Mouse (Mus musculus): ENCODE measurements around the gene Safb. TPM values are rescaled to one million over a fixed set of nuclear protein-coding genes. Genes with fewer than 3 reads are reported as not detected.
"Not testable (repeated sequence)": the region's sequence is repeated elsewhere in the genome, so short reads cannot be mapped to it uniquely, and the experiment has no call there.

The Safb gene
- polyA plus RNA-seq, 1 experiment from 2014 or later: 125 TPM

DNA sequence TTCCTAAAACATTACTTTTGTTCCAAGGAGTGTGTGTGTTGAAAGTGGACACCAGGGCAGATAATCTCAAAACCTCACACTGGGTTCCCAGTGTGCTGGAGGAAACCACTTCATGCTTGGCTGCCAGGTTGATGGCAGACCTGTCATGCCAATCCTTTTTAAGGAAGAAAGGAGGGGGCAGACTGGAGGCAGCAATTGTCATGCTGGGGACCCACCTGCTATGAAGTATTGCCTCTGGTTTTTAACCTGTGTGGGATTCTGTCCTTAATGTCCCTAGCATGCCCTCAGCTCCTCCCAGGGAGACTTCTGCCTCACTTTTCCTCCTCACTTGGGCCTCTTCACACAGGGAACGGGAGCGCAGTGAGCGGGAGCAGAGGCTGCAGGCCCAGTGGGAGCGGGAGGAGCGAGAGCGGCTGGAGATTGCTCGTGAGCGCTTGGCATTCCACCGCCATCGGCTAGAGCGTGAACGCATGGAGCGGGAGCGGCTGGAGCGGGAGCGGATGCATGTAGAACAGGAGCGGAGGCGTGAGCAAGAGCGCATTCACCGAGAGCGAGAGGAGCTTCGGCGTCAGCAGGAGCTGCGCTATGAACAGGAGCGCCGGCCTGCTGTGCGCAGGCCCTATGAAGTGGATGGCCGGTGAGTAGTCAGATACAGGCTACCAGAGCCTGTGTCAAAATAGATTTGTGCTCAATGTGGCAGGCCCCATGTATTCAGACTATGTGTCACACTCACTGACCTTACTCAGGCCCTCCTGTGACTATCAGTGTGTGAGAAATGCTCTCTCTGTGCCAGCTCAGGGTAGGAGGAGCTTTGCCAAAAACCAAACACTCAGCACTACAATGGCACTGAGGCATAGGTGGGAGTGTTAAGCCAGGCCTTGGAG lies 18.8 kb downstream of the Safb start:
- H3K36me3 ChIP-seq: peaks cover 88% of the 10 kb centered on the region
- H3K4me2 ChIP-seq (replicated peaks): no peak overlapping the region
- H3K4me1 ChIP-seq: peaks cover 4% of the 10 kb centered on the region
- no peak overlapping the region for H3K27ac ChIP-seq (replicated peaks)
- no peaks in the 10 kb centered on the region for H3K9me3 ChIP-seq
- H3K27me3 ChIP-seq: no peaks in the 10 kb centered on the region
- 95% methylated on average over 28 of the region's 28 CpGs for WGBS
- ATAC-seq (replicated peaks): no peak
- H3K9ac ChIP-seq (replicated peaks): no peak overlapping the region
- no peak overlapping the region for H3K4me3 ChIP-seq

DNA sequence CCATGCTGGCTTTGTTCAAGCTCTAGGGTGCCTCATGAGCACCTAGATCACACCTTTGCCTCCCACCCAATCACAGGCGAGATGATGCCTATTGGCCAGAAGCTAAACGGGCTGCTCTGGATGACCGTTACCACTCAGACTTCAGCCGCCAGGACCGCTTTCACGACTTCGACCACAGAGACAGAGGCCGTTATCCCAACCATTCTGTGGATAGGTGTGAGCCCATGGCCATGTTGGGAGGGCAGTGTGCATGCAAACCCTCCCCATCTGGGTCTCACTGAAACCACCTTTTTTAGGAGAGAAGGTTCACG lies 19.4 kb downstream of the Safb start:
- ATAC-seq (replicated peaks): no peak
- Histone ChIP-seq H3K36me3 (peaks cover 88% of the 10 kb centered on the region), H3K9ac (replicated peaks) (no peak overlapping the region), H3K4me1 (peaks cover 10% of the 10 kb centered on the region), H3K4me2 (replicated peaks) (no peak overlapping the region), H3K9me3 (no peaks in the 10 kb centered on the region), H3K27me3 (no peaks in the 10 kb centered on the region), H3K4me3 (no peak overlapping the region), H3K27ac (replicated peaks) (no peak overlapping the region)
- WGBS: 93% methylated on average over 9 of the region's 9 CpGs

DNA sequence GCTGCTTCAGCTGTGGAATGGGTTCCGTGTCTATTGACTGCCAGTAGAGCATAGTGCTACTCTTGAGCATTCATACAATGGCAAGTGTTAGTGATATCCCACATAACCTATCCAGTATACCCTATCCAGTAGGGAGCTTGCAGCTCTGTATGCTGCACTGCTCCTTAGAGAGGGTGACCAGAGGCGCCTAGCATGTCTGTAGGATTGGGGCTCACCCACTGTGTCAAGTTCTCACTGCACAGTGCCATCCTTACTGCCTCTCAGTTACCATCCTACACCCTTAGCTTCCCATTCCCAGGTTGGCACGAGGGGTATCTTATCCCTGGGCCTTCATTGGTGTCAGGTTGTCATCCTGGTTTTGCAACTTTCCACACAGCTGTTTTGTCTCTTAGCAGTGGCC lies 19.8 kb downstream of the Safb start:
- H3K4me2 ChIP-seq (replicated peaks): no peak overlapping the region
- ATAC-seq (replicated peaks): no peak
- peaks cover 85% of the 10 kb centered on the region for H3K36me3 ChIP-seq
- H3K4me3 ChIP-seq: no peak overlapping the region
- no peaks in the 10 kb centered on the region for H3K9me3 ChIP-seq
- no peak overlapping the region for H3K9ac ChIP-seq (replicated peaks)
- WGBS: over 99% methylated on average over 3 of the region's 3 CpGs
- no peaks in the 10 kb centered on the region for H3K27me3 ChIP-seq
- H3K27ac ChIP-seq (replicated peaks): no peak overlapping the region
- peaks cover 12% of the 10 kb centered on the region for H3K4me1 ChIP-seq

DNA sequence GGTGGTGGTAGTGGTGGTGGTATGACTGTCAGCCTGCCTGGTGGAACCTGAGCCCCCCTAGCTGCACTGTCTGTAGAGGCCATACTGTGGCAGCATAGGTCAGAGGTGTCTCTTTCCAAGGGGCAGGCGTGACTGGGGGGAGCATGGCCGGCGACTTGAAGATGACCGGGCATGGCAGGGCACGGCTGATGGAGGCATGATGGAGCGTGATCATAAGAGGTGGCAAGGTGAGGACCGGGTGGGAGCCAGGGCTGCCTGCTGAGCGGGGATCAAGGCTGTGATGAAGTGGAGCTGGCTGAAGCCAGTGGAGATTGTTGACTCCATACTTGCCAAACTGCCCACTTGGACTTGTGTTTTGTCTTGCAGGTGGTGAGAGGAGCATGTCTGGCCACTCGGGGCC lies 20.8 kb downstream of the Safb start:
- no peak overlapping the region for H3K4me2 ChIP-seq (replicated peaks)
- H3K27ac ChIP-seq (replicated peaks): no peak overlapping the region
- 88% methylated on average over 9 of the region's 9 CpGs for WGBS
- H3K36me3 ChIP-seq: peaks cover 75% of the 10 kb centered on the region
- ATAC-seq (replicated peaks): no peak
- H3K4me3 ChIP-seq: no peak overlapping the region
- peaks cover 18% of the 10 kb centered on the region for H3K4me1 ChIP-seq
- no peaks in the 10 kb centered on the region for H3K27me3 ChIP-seq
- H3K9ac ChIP-seq (replicated peaks): no peak overlapping the region
- H3K9me3 ChIP-seq: no peaks in the 10 kb centered on the region

DNA sequence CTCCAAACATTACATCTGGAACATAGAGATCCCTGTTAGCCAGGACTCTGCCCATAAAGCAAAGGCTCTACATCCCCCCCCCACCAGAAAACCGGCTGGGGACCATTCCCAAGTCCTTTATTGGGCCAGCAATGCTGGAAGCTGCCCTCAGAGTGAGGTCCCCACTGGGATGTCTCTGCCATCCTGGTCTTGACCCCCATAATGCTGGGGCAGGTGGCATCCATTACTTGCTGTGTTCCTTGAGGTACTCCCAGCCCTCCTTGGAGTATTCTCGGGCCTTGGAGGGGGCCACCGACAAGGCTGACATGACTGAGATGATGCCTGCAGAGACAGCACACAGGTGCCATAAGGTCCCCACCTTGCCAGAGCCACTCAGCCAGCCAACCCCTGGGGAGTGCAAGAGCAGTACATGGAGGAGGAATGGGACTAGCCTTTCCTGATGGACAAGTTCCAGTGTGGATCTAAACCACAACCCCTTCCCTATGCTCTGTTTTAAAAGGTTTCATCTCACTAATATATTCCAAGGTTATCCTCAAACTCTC lies 23.0 kb downstream of the Safb start:
- no peaks in the 10 kb centered on the region for H3K9me3 ChIP-seq
- no peak overlapping the region for H3K27ac ChIP-seq (replicated peaks)
- H3K36me3 ChIP-seq: peaks cover 54% of the 10 kb centered on the region
- peaks cover 22% of the 10 kb centered on the region for H3K4me1 ChIP-seq
- H3K4me3 ChIP-seq: no peak overlapping the region
- WGBS: 88% methylated on average over 3 of the region's 3 CpGs
- H3K4me2 ChIP-seq (replicated peaks): no peak overlapping the region
- ATAC-seq (replicated peaks): no peak
- no peak overlapping the region for H3K9ac ChIP-seq (replicated peaks)
- H3K27me3 ChIP-seq: no peaks in the 10 kb centered on the region

DNA sequence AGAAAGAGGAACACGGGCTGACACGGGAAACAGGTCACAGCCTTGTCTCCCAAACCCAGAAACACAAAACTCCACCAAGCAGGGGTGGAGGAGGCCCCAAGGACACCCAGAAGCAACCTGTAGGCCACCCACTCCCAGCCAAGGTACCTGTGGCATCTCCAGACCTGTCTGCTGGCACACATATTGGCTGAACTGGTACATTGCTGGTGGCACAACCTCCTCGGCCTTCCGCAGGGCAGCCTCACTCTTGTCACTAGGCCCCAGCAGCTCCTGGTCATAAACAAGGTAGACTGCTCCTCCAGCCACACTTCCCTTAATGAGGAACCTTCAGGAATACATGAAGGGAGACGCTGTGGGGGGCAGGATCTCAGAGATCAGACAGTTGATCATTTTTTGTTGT lies 24.1 kb downstream of the Safb start:
- 0 out of 2 replicates have a peak overlapping the region, but pooled peaks have one; percentile 79 for H3K27ac ChIP-seq (replicated peaks)
- H3K4me3 ChIP-seq: peak overlapping the region; percentile 65
- peaks cover 22% of the 10 kb centered on the region for H3K4me1 ChIP-seq
- H3K9me3 ChIP-seq: no peaks in the 10 kb centered on the region
- peak overlapping the region; percentile 76; the same call in 1 of the 2 replicates for H3K9ac ChIP-seq (replicated peaks)
- peak overlapping the region; percentile 72 for H3K4me2 ChIP-seq (replicated peaks)
- ATAC-seq (replicated peaks): no peak
- no peaks in the 10 kb centered on the region for H3K27me3 ChIP-seq
- peaks cover 43% of the 10 kb centered on the region for H3K36me3 ChIP-seq
- WGBS: 58% methylated on average over 5 of the region's 5 CpGs

DNA sequence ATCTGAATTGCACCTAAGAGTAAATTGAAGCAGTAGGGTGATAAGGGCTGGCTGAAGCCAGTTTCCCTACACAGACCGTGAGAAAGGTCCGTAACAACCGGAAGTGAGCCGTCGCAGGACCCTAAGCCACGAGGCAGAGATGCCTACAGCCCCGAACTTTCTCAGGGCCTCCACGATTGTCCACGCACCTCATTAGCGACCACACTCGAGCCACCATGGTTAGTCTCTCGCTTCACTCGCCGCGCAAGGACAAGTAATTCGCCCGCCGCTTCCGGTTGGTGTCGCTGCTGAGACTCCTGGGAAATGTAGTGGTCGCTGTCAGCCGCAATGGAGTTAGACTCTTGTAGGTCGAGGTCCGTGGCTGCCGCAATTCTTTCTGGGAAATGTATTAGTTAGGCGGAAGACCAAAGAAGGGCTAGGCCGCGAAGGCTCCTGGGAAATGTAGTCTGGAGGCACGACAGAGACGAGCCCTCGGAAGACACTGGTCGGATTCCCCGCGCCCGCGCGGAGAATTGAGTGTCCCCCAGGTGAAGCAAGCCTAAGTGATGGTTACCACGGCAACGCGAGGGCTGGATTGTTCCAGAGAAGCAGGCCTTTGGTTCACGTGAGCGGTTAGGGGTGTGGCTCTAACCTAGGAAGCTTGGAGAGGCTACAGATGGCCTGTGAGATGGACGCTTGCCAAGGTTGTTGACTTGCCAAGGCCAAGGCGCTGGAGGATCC lies 25.0 kb downstream of the Safb start, which contains the start of gene 2410015M20Rik:
2410015M20Rik (minus strand) TSS at position 320 of the 720 bp plus-strand sequence.
- Histone ChIP-seq H3K4me3 (peak within 1 kb of the TSS; percentile 65), H3K4me1 (peaks cover 29% of the 10 kb centered on the region), H3K9ac (replicated peaks) (peak within 1 kb of the TSS; percentile 76), H3K27me3 (no peaks in the 10 kb centered on the region), H3K36me3 (peaks cover 37% of the 10 kb centered on the region), H3K9me3 (no peaks in the 10 kb centered on the region), H3K4me2 (replicated peaks) (peak within 1 kb of the TSS; percentile 72), H3K27ac (replicated peaks) (peak within 1 kb of the TSS; percentile 79)
- ATAC-seq (replicated peaks): peak; percentile 87
- under 1% methylated on average over 44 of the region's 44 CpGs for WGBS

DNA sequence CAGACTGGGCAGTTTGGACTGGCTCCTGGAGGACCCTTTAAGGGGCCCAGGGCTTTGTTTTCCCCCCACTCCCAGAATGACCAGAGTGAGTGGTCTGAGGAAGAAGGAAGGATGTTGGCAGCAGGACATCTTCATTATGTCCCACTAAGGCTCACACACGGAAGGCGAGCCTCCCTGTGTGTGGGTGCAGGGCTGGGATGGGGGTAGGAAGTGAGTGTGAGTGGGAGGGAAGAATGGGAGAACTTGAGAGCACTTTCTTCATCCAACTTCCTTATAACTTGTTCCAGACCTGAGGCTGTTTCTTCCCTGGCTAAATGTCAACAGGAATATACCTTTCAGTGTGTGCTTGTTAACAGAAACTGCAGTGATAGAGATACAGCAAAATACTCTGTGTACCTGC lies 26.7 kb downstream of the Safb start:
- Histone ChIP-seq H3K27ac (replicated peaks) (no peak overlapping the region), H3K4me3 (no peak overlapping the region), H3K9me3 (no peaks in the 10 kb centered on the region), H3K27me3 (no peaks in the 10 kb centered on the region), H3K9ac (replicated peaks) (no peak overlapping the region), H3K4me1 (peaks cover 40% of the 10 kb centered on the region), H3K36me3 (peaks cover 35% of the 10 kb centered on the region), H3K4me2 (replicated peaks) (no peak overlapping the region)
- no peak for ATAC-seq (replicated peaks)
- WGBS: 72% methylated on average over 2 of the region's 2 CpGs

DNA sequence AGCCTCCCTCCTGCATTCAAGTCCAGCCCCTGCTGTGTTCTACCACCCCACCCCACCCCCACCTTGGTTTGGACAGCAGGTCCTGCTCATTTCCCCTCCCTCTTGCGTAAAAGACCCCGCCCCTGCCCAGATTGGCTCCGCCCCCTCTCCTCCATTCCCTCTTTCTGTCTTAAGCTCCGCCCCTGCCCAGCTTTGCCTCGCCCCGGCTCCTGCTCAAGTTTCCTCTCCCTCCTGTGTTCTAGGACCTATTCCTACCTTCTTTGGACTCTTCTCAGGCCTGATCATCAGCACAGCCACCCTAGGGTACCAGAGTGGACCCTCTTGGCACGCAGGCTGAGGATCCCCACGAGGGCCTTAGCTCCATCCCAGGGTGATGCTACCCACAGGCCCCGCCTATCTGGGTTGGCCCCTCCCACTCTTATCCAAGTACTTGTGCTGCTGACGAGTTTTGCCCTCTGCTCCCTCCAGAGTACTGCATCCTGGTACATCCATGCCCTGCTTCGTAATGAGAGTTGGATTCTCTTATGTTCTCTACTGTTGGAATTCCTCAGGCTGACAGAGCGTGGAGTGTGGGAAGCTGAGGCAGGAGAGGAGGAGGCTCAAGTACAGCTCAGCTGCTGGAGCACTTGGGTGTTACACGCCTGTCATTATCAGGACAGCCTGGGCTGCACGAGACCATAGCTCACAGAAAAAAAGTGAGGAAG lies 27.4 kb downstream of the Safb start:
- WGBS: 15% methylated on average over 14 of the region's 14 CpGs
- peaks cover 40% of the 10 kb centered on the region for H3K4me1 ChIP-seq
- H3K4me2 ChIP-seq (replicated peaks): no peak overlapping the region
- H3K27me3 ChIP-seq: no peaks in the 10 kb centered on the region
- peaks cover 34% of the 10 kb centered on the region for H3K36me3 ChIP-seq
- no peak overlapping the region for H3K27ac ChIP-seq (replicated peaks)
- H3K9me3 ChIP-seq: no peaks in the 10 kb centered on the region
- H3K9ac ChIP-seq (replicated peaks): no peak overlapping the region
- no peak for ATAC-seq (replicated peaks)
- H3K4me3 ChIP-seq: no peak overlapping the region

DNA sequence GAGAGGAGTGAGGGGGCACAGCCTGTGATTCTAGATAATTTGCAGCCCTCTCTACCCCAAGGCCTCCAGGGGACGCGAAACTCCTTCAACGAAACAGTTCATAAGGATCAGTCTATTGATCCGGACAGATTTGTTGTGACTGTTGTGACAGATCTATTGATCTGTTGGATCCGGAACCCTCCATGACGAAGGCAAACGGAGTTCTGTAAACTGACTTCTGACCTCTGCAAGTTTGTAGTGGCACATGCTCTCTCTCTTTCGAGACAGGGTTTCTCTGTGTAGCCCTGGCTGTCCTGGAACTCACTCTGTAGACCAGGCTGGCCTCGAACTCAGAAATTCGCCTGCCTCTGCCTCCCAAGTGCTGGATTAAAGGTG lies 27.9 kb downstream of the Safb start:
- H3K9me3 ChIP-seq; H3K4me2 ChIP-seq (replicated peaks); ATAC-seq (replicated peaks); H3K4me3 ChIP-seq; H3K27ac ChIP-seq (replicated peaks); H3K27me3 ChIP-seq; H3K9ac ChIP-seq (replicated peaks): not testable (repeated sequence)
- Histone ChIP-seq H3K36me3 (peaks cover 32% of the 10 kb centered on the region), H3K4me1 (peaks cover 40% of the 10 kb centered on the region)
- 78% methylated on average over 10 of the region's 10 CpGs for WGBS

DNA sequence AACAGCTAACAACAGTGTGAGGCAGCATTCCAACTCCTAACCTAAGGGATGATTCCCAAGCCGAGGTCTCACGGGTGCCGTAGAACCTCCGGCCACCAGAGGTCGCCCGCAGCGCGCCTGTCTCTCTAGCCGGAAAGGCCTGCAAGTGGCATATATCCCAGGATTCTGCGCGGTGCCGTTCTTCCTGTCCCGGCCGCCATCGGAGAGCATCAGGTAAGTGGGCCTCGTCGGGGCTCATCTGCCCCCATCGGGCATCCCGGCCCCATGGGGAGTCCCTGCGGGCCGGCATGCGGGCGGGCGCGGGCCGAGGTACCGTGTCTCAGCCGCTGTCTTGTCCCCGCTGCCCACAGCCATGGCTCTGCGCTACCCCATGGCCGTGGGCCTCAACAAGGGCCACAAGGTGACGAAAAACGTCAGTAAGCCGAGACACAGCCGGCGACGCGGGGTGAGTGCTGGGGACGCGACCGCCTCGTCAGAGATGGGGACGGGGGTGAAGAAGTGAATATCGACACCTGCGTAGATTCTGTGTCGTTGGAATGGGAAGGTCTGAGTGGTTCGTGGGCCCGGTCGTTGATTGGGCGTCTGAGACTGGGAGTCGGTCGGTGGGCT lies 28.7 kb downstream of the Safb start, which contains the start of gene Rpl36:
Rpl36 (plus strand) TSS at position 181 of the 609 bp plus-strand sequence.
- peak; percentile 63 for ATAC-seq (replicated peaks)
- under 1% methylated on average over 52 of the region's 52 CpGs for WGBS

More for the DNA sequence above, 28.7 kb downstream of the Safb start, which contains the start of gene Rpl36:
- Histone ChIP-seq H3K4me1 (peaks cover 37% of the 10 kb centered on the region), H3K4me3 (peak within 1 kb of the TSS; percentile 76), H3K9ac (replicated peaks) (peak within 1 kb of the TSS; percentile 70), H3K4me2 (replicated peaks) (peak within 1 kb of the TSS; percentile 78), H3K27me3 (no peaks in the 10 kb centered on the region), H3K9me3 (no peaks in the 10 kb centered on the region), H3K27ac (replicated peaks) (peak within 1 kb of the TSS; percentile 93), H3K36me3 (peaks cover 36% of the 10 kb centered on the region)
